ENCODE assay signal across 8 mouse cellular contexts in genomic region chr13:55321434-55322129, GRCm38 (mm10). TPM values are rescaled to one million over a fixed set of nuclear protein-coding genes. Genes with fewer than 3 reads are reported as not detected.
A peak's percentile ranks its signal among the peaks of the same experiment; 100 is the strongest.
DNase-seq lines count a peak whose midpoint lies in the region; ATAC-seq and TF ChIP-seq lines count a peak whose summit lies in the region.

TSS of gene Rab24 (minus strand) at chr13:55321946.

- ATAC-seq in CD4-positive, CD25-positive, alpha-beta regulatory T cell, adult 4 months, result peak; percentile 98
- peak; percentile 81 for ATAC-seq in heart, embryonic 13.5 days (ENCODE audit: extremely low read depth, insufficient number of reproducible peaks, low FRiP score, low TSS enrichment)
- peak; percentile 91 for ATAC-seq in liver, embryonic 14.5 days (ENCODE audit: insufficient read depth)
- peak; percentile 92 for ATAC-seq in stomach, embryonic 15.5 days (ENCODE audit: insufficient read depth, low FRiP score, low read depth)

- TF ChIP-seq CTCF in liver, embryonic 14.5 days (IDR thresholded peaks at IDR 0.05; ENCODE audit: low read depth), result no peak; the same call in none of the 2 replicates

- TF ChIP-seq EP300 in liver, embryonic 14.5 days (IDR thresholded peaks at IDR 0.05; ENCODE audit: low read depth), result no peak

- peak within 1 kb of the TSS; percentile 95 for H3K4me3 ChIP-seq in heart, embryonic 13.5 days
- H3K4me3 ChIP-seq in liver, embryonic 14.5 days (ENCODE audit: insufficient read depth in 1 of 2, low read depth in 2 of 2, low read length in 2 of 2), result peak within 1 kb of the TSS; percentile 70 to 95
- H3K4me3 ChIP-seq in stomach, embryonic 15.5 days (replicated peaks), result peak within 1 kb of the TSS; percentile 73

- peak within 1 kb of the TSS; percentile 86 for H3K27ac ChIP-seq in heart, embryonic 13.5 days (replicated peaks)
- H3K27ac ChIP-seq in liver, embryonic 14.5 days, result peak within 1 kb of the TSS; percentile 75
- H3K27ac ChIP-seq in stomach, embryonic 15.5 days, result peak within 1 kb of the TSS; percentile 87

- H3K4me2 ChIP-seq in heart, embryonic 13.5 days, result peak within 1 kb of the TSS; percentile 97
- peak within 1 kb of the TSS; percentile 76 for H3K4me2 ChIP-seq in liver, embryonic 14.5 days (ENCODE audit: low read depth)
- H3K4me2 ChIP-seq in stomach, embryonic 15.5 days, result peak within 1 kb of the TSS; percentile 70

- H3K4me1 ChIP-seq in heart, embryonic 13.5 days, result peaks cover 43% of the 10 kb centered on the region
- H3K4me1 ChIP-seq in liver, embryonic 14.5 days (replicated peaks; ENCODE audit: control insufficient read depth in 2 of 2, insufficient read depth in 2 of 2, low read length in 1 of 2), result peaks cover 8 to 17% of the 10 kb centered on the region in 2 experiments
- peaks cover 45% of the 10 kb centered on the region for H3K4me1 ChIP-seq in stomach, embryonic 15.5 days

- peak within 1 kb of the TSS; percentile 98 for H3K9ac ChIP-seq in heart, embryonic 13.5 days
- peak within 1 kb of the TSS; percentile 79 for H3K9ac ChIP-seq in liver, embryonic 14.5 days (replicated peaks)
- peak within 1 kb of the TSS; percentile 71 for H3K9ac ChIP-seq in stomach, embryonic 15.5 days

- H3K9me3 ChIP-seq in heart, embryonic 13.5 days, result no peaks in the 10 kb centered on the region
- H3K9me3 ChIP-seq in liver, embryonic 14.5 days (ENCODE audit: control insufficient read depth, low read length), result no peaks in the 10 kb centered on the region
- H3K9me3 ChIP-seq in stomach, embryonic 15.5 days, result no peaks in the 10 kb centered on the region

- peak; percentile 81 for DNase-seq in c-Kit-negative CD71-positive TER-119-positive erythroid progenitor cells, embryonic 14.5 days (ENCODE audit: low read depth, low spot score)
- DNase-seq in fibroblast of lung, adult 2 months (ENCODE audit: low read depth), result peak; percentile 56
- DNase-seq in kidney, postnatal 10 days, result peak; percentile 95
- DNase-seq in liver, embryonic 14.5 days (ENCODE audit: low read depth in 3 of 3, low spot score in 3 of 3), result peak; percentile 81 to 85 (median 81)
- DNase-seq in neural tube, embryonic 10.5 days (ENCODE audit: extremely low spot score, low spot score), result peak; percentile 91

- WGBS in heart, embryonic 13.5 days, result under 1% methylated on average over 72 of the region's 73 CpGs
- under 1% methylated on average over 73 of the region's 73 CpGs for WGBS in liver, embryonic 14.5 days (ENCODE audit: insufficient replicate concordance)
- WGBS in stomach, embryonic 15.5 days, result under 1% methylated on average over 73 of the region's 73 CpGs

- no peaks in the 10 kb centered on the region for H3K27me3 ChIP-seq in heart, embryonic 13.5 days (replicated peaks)
- no peaks in the 10 kb centered on the region for H3K27me3 ChIP-seq in liver, embryonic 14.5 days (ENCODE audit: control insufficient read depth, insufficient read depth, low read length)
- no peaks in the 10 kb centered on the region for H3K27me3 ChIP-seq in stomach, embryonic 15.5 days (replicated peaks)

- H3K36me3 ChIP-seq in heart, embryonic 13.5 days, result peaks cover 81% of the 10 kb centered on the region
- H3K36me3 ChIP-seq in liver, embryonic 14.5 days (replicated peaks; ENCODE audit: control insufficient read depth, insufficient read depth, low read depth), result peaks cover 38% of the 10 kb centered on the region
- peaks cover 32% of the 10 kb centered on the region for H3K36me3 ChIP-seq in stomach, embryonic 15.5 days

RNA-seq across cellular contexts. Expression of gene Rab24, which starts in this region (rescaled TPM):
- 10 to 100 TPM in 1 of 2 experiments, 1 to 10 TPM in 1; 7.1 to 14.0 TPM for polyA plus RNA-seq in CD4-positive, CD25-positive, alpha-beta regulatory T cell, adult 4 months (2017; shearing (Covaris generic))
- 54.3 and 62.8 TPM in 2 replicates for polyA plus RNA-seq in heart, embryonic 13.5 days (2015; fragmentation: Nextera tagmentation; extraction: Ambion mirVana)
- 42.3 and 47.1 TPM in 2 replicates for polyA plus RNA-seq in liver, embryonic 14.5 days (2012; rRNA removed)
- polyA plus RNA-seq in liver, embryonic 14.5 days (2014; fragmentation: Nextera tagmentation; extraction: Ambion mirVana), result 43.9 and 50.7 TPM in 2 replicates
- 89.8 and 93.2 TPM in 2 replicates for polyA plus RNA-seq in stomach, embryonic 15.5 days (2015; fragmentation: Nextera tagmentation; extraction: Ambion mirVana)

Comparison
In these comparisons a context has a peak if more than half of its experiments do, and no peak if none do; other contexts are left out.
1. Peak in every context shown above with its lines: DNase-seq, ATAC-seq, H3K4me3 ChIP-seq and H3K27ac ChIP-seq.